Mouse (Mus musculus) midbrain, embryonic 14.5 days (tissue): ENCODE data around the gene Slit2. TPM values are rescaled to one million over a fixed set of nuclear protein-coding genes. Genes with fewer than 3 reads are reported as not detected.
A peak's percentile ranks its signal among the peaks of the same experiment; 100 is the strongest.

ENCODE experiments used
- ATAC-seq: fragments of 200-750 bp; cut with Nextera tagmentation; 2 replicates; pipeline ENCODE4 v1.8.0; 2017; ENCODE audit warnings: moderate number of reproducible peaks, moderate library complexity; ENCODE audit not compliant: low FRiP score, low TSS enrichment
- DNase-seq: peaks from one replicate; pipeline ENCODE4 v3.0.0-alpha.2; 2015
- H3K27ac ChIP-seq: fragments of 300-500 bp; sonication (generic); replicated peaks from 2 replicates; pipeline ENCODE4 v1.5.1; 2014; ENCODE audit warnings: mild to moderate bottlenecking, low read depth, low read length, moderate library complexity
- H3K27me3 ChIP-seq: fragments of 300-500 bp; sonication (generic); 2 replicates; pipeline ENCODE4 v1.6.1; 2014; ENCODE audit warnings: low read length, control low read depth, mixed read lengths; ENCODE audit not compliant: control insufficient read depth, insufficient read depth
- H3K36me3 ChIP-seq: fragments of 300-500 bp; sonication (generic); 2 replicates; pipeline ENCODE4 v1.6.1; 2014; ENCODE audit warnings: low read length, control low read depth; ENCODE audit not compliant: control insufficient read depth, insufficient read depth
- H3K4me1 ChIP-seq: fragments of 300-500 bp; sonication (generic); 2 replicates; pipeline ENCODE4 v1.6.1; 2014; ENCODE audit warnings: mild to moderate bottlenecking, antibody characterized with exemption, low read length, control low read depth; ENCODE audit not compliant: control insufficient read depth, insufficient read depth
- H3K4me2 ChIP-seq: fragments of 300-500 bp; sonication (generic); 2 replicates; pipeline ENCODE4 v1.6.1; 2014; ENCODE audit warnings: mild to moderate bottlenecking, low read length, moderate library complexity
- H3K4me3 ChIP-seq: fragments of 300-500 bp; sonication (generic); replicated peaks from 2 replicates; pipeline ENCODE4 v1.5.1; 2014; ENCODE audit warnings: low read depth, low read length
- H3K9ac ChIP-seq: fragments of 300-500 bp; sonication (generic); replicated peaks from 2 replicates; pipeline ENCODE4 v1.6.1; 2014; ENCODE audit warnings: mild to moderate bottlenecking, low read length, moderate library complexity
- H3K9me3 ChIP-seq: fragments of 300-500 bp; sonication (generic); 2 replicates; pipeline ENCODE4 v1.6.1; 2016; ENCODE audit warnings: low read length, control low read depth, mixed read lengths; ENCODE audit not compliant: control insufficient read depth
- WGBS: fragments of 180-500 bp; shearing (Covaris S2); extraction: QIAGEN DNeasy Blood & Tissue Kit; methylation state at CpG from one replicate; pipeline ENCODE4 v1.1.7; 2014; 5-methylcytosine and 5-hydroxymethylcytosine counted together
- microRNA-seq: library from miRNA; unstranded; fragments of <30 nt; microRNA quantifications from one replicate; pipeline ENCODE4, GENCODE M21; 2016
- polyA plus RNA-seq: library from polyadenylated mRNA; unstranded; fragments of >200 nt; fragmentation: Nextera tagmentation; extraction: Ambion mirVana; gene quantifications from 2 replicates; pipeline ENCODE4 v1.2.1, GENCODE M21; 2014

The Slit2 gene
- polyA plus RNA-seq, 1 experiment from 2014 or later: 25.7 TPM

GRCm38 (mm10) chr5:48345095-48345982 lies 362.4 kb downstream of the Slit2 start:
- WGBS: 52% methylated on average over 5 of the region's 5 CpGs
- no peaks in the 10 kb centered on the region for H3K36me3 ChIP-seq
- peaks cover 8% of the 10 kb centered on the region; the same call in 1 of the 2 replicates for H3K27me3 ChIP-seq
- no peak overlapping the region for H3K4me2 ChIP-seq
- ATAC-seq (peak; percentile 74; the same call in 1 of the 2 replicates), DNase-seq (peak; percentile 87)
- H3K27ac ChIP-seq: no peak overlapping the region
- no peaks in the 10 kb centered on the region for H3K4me1 ChIP-seq
- no peaks in the 10 kb centered on the region for H3K9me3 ChIP-seq
- no peak overlapping the region for H3K4me3 ChIP-seq
- no peak overlapping the region for H3K9ac ChIP-seq

- WGBS: 95% methylated on average over 2 of the region's 2 CpGs
- ATAC-seq: peak; percentile 6; the same call in 1 of the 2 replicates
Measured at GRCm38 (mm10) chr5:48345983-48346648, 363.2 kb downstream of the Slit2 start.

DNA sequence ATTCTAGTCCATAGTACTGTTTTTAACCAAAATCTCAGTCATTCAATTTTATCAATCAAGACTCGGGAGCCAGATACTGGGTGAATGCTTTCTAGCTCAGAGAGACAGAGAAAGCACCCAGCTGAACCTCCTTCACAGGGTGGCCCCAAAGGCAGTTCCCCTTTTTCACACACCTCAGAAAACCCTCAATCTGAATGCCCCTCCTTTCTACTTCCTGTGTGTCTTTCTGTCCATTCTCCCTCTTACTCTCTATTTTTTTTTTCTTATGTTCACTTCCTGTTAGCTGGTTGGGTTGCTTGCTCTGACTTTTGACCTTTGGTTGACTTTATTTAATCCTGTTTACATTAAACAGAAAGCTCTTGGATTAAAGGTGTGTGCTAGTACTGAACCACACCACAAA lies 366.4 kb downstream of the Slit2 start:
- no peaks in the 10 kb centered on the region for H3K36me3 ChIP-seq
- H3K9me3 ChIP-seq: no peaks in the 10 kb centered on the region
- no peak overlapping the region for H3K27ac ChIP-seq
- no peak for DNase-seq
- no peak overlapping the region for H3K4me2 ChIP-seq
- no peak overlapping the region for H3K9ac ChIP-seq
- no peak for ATAC-seq
- no peaks in the 10 kb centered on the region for H3K4me1 ChIP-seq
- H3K4me3 ChIP-seq: no peak overlapping the region
- WGBS: 88% methylated on average over 1 of the region's 1 CpGs
- peaks cover 3% of the 10 kb centered on the region; the same call in 1 of the 2 replicates for H3K27me3 ChIP-seq

More at GRCm38 (mm10) chr5:48345983-48346648, 363.2 kb downstream of the Slit2 start:
- no peaks in the 10 kb centered on the region for H3K4me1 ChIP-seq
- peaks cover 4% of the 10 kb centered on the region; the same call in 1 of the 2 replicates for H3K27me3 ChIP-seq
- H3K4me3 ChIP-seq: no peak overlapping the region
- no peak overlapping the region for H3K4me2 ChIP-seq
- no peak overlapping the region for H3K27ac ChIP-seq
- DNase-seq: no peak
- no peak overlapping the region for H3K9ac ChIP-seq
- H3K9me3 ChIP-seq: no peaks in the 10 kb centered on the region
- H3K36me3 ChIP-seq: no peaks in the 10 kb centered on the region

Small RNA genes lying within 50 kb of the gene (microRNA-seq; reads per million reads assigned to microRNA genes)
- 23.8 reads per million, percentile 42 among the genes with 10 or more reads in this experiment for gene Mir218-1
